Mouse (Mus musculus) myocyte (in vitro differentiated cells): ENCODE measurements around the gene Nol3. TPM values are rescaled to one million over a fixed set of nuclear protein-coding genes. Genes with fewer than 3 reads are reported as not detected.
"Not testable (repeated sequence)": the region's sequence is repeated elsewhere in the genome, so short reads cannot be mapped to it uniquely, and the experiment has no call there.

Source experiments
- H3K27me3 ChIP-seq: one replicate; pipeline ENCODE4 v1.6.1; 2011; ENCODE audit not compliant: control insufficient read depth, insufficient read depth, insufficient read length
- H3K36me3 ChIP-seq: one replicate; pipeline ENCODE4 v1.6.1; 2011; ENCODE audit not compliant: control insufficient read depth, insufficient read depth
- H3K4me2 ChIP-seq: one replicate; pipeline ENCODE4 v1.6.1; 2011; ENCODE audit warnings: low read depth, control low read depth
- H3K4me3 ChIP-seq: one replicate; pipeline ENCODE4 v1.5.1; 2011; ENCODE audit warnings: mild to moderate bottlenecking, control low read depth, moderate library complexity
- H3K79me2 ChIP-seq: one replicate; pipeline ENCODE4 v1.6.1; 2011; ENCODE audit not compliant: control insufficient read depth, insufficient read depth
- H3ac ChIP-seq: one replicate; pipeline ENCODE4 v1.6.1; 2011; ENCODE audit not compliant: control insufficient read depth, insufficient read length
- CEBPB ChIP-seq: IDR thresholded peaks from 2 replicates; pipeline ENCODE4 v1.6.1; 2011; ENCODE audit warnings: mild to moderate bottlenecking, moderate library complexity; ENCODE audit not compliant: poor library complexity, insufficient read depth, severe bottlenecking
- E2F4 ChIP-seq: IDR thresholded peaks from one replicate; pipeline ENCODE4 v1.6.1; 2011; ENCODE audit warnings: mild to moderate bottlenecking, control low read depth, moderate library complexity; ENCODE audit not compliant: insufficient read depth
- MAX ChIP-seq: IDR thresholded peaks from one replicate; pipeline ENCODE4 v1.6.1; 2011; ENCODE audit warnings: low read depth, mild to moderate bottlenecking, control low read depth
- MYOD1 ChIP-seq, 3 experiments: IDR thresholded peaks; one replicate each; pipeline ENCODE4 v1.6.1; 2011; ENCODE audit warnings: control low read depth in 2 of 3, low read depth in 2 of 3, mild to moderate bottlenecking in 2 of 3, moderate library complexity in 1 of 3; ENCODE audit not compliant: insufficient read length in 2 of 3, control insufficient read depth in 1 of 3
- MYOG ChIP-seq, 3 experiments: IDR thresholded peaks; one replicate each; pipeline ENCODE4 v1.6.1; 2011; ENCODE audit warnings: control low read depth in 2 of 3, low read depth in 2 of 3, mild to moderate bottlenecking in 2 of 3; ENCODE audit not compliant: insufficient read length in 2 of 3, control insufficient read depth in 1 of 3, insufficient read depth in 1 of 3
- POLR2A ChIP-seq: IDR thresholded peaks from one replicate; pipeline ENCODE4 v1.6.1; 2011; ENCODE audit warnings: low read depth, mild to moderate bottlenecking, control low read depth, moderate library complexity; ENCODE audit not compliant: insufficient read length
- POLR2AphosphoS2 ChIP-seq: IDR thresholded peaks from one replicate; pipeline ENCODE4 v1.6.1; 2011; ENCODE audit warnings: low read depth, control low read depth; ENCODE audit not compliant: insufficient read length
- REST ChIP-seq: IDR thresholded peaks from one replicate; pipeline ENCODE4 v1.6.1; 2011; ENCODE audit warnings: mild to moderate bottlenecking, control low read depth, moderate library complexity; ENCODE audit not compliant: insufficient read depth, insufficient read length
- SRF ChIP-seq: IDR thresholded peaks from one replicate; pipeline ENCODE4 v1.6.1; 2011; ENCODE audit warnings: low read depth; ENCODE audit not compliant: control insufficient read depth, insufficient read length
- TCF12 ChIP-seq: IDR thresholded peaks from one replicate; pipeline ENCODE4 v1.6.1; 2011; ENCODE audit warnings: mild to moderate bottlenecking, control low read depth; ENCODE audit not compliant: poor library complexity, insufficient read depth, severe bottlenecking
- TCF3 ChIP-seq: IDR thresholded peaks from one replicate; pipeline ENCODE4 v1.6.1; 2011; ENCODE audit warnings: low read depth, control low read depth; ENCODE audit not compliant: insufficient read length
- USF1 ChIP-seq: IDR thresholded peaks from one replicate; pipeline ENCODE4 v1.6.1; 2011; ENCODE audit warnings: low read depth, mild to moderate bottlenecking, control low read depth, moderate library complexity
- polyA plus RNA-seq: library from polyadenylated mRNA; unstranded; fragments of >200 nt; fragmentation: generic; extraction: Trizol; gene quantifications from one replicate; pipeline ENCODE4 v1.2.1, GENCODE M21; 2012; ENCODE audit warnings: missing spikeins

Gene Nol3
- polyA plus RNA-seq, 1 experiment = 23.2 TPM

DNA sequence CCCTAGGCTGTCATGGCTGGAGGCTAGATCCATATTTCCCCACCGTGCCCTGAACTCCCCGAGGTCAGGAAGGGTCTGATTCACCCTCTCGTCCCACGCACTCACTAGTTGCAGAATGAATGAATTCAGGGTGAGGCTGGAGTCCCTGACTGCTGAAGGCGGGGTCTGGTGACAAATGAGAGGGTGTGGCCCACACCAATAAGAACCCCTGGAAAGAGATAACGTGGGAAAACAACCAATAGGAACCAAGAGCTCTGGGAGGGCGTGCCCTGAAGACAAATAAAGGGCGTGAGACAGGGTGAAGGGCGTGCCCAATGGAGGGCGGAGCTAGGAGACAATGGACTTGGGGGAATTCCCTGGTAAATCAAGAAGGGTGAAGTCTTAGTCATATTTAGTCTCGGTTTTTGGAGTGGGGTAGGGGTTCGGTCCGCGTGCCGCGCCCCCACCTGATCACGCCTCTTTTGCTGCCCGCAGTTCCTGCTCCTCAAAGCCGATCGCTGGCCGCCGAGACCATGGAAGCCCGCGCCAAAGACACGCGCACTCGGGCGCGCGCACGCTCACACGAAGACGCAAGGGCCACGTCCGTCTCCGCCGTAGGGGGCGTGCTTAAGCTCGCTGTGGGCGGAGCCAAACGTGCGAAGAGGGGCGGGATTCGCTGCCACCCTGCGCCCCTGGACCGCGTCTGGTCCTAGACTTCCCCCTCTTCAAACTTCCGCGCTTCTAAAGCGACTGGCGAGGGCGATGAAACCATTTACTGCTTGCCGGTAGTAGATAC is 13.2 kb downstream of the Nol3 start:
- Histone ChIP-seq H3K4me3 (peak overlapping the region; percentile 35), H3ac (peak overlapping the region; percentile 2), H3K79me2 (peaks cover 23% of the 10 kb centered on the region), H3K27me3 (no peaks in the 10 kb centered on the region), H3K4me2 (peak overlapping the region; percentile 93), H3K36me3 (no peaks in the 10 kb centered on the region)
- TF ChIP-seq SRF (peak; percentile 36), POLR2AphosphoS2 (peak; percentile 71), POLR2A (peak; percentile 84), E2F4 (no peak), TCF12 (no peak), TCF3 (no peak), MYOG (IDR thresholded peaks at IDR 0.05; ENCODE audit: control insufficient read depth in 1 of 3, insufficient read depth in 1 of 3, insufficient read length in 2 of 3, low read depth in 2 of 3) (peak in 1 of 3 experiments; percentile 18)

DNA sequence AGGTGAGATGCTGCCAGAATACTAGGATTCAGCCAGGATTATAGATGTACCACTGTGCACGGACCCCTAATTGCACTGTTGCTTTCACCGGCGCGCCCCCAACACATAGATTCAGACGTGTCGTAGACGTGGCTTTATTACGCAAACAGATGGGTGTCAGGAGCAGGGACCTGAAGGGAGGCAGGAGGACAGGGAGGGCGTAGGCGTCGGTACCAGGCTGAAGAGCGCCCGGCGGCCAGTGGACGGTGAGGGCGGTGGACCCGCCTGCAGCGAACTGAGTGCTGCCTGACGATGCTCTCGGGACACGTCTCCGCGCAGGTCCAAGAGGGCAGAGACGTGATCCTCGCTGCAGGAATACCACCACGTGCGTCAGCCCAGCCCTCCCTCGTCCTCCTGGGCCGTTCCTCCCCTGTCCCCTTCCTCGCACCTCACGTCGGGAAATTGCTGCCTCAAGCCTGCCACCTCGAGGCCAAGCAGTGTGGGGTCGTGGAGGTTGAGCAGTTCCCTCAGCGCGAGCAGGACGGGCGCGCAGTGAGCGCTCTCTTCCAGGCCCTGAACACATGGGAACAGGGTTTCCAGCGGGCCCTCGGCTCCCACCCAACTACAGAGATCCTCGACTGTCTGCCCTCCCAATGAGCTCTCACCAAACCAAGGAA is 14.0 kb downstream of the Nol3 start, which contains the start of gene 4931428F04Rik:
TSS of gene 4931428F04Rik (minus strand) at position 60 of the 656 bp plus-strand sequence.
- TF ChIP-seq USF1 (no peak), E2F4 (no peak), POLR2A (no peak), CEBPB (no peak), SRF (no peak), TCF12 (no peak), POLR2AphosphoS2 (peak; percentile 65), MAX (no peak), MYOD1 (IDR thresholded peaks at IDR 0.05; ENCODE audit: control insufficient read depth in 1 of 3, insufficient read length in 2 of 3, low read depth in 2 of 3) (no peak), REST (peak; percentile 63)
- no peaks in the 10 kb centered on the region for H3K27me3 ChIP-seq
- H3K4me3 ChIP-seq = peak within 1 kb of the TSS; percentile 35
- peak within 1 kb of the TSS; percentile 93 for H3K4me2 ChIP-seq
- H3K79me2 ChIP-seq = peaks cover 23% of the 10 kb centered on the region
- H3ac ChIP-seq = peak within 1 kb of the TSS; percentile 2
- no peaks in the 10 kb centered on the region for H3K36me3 ChIP-seq

DNA sequence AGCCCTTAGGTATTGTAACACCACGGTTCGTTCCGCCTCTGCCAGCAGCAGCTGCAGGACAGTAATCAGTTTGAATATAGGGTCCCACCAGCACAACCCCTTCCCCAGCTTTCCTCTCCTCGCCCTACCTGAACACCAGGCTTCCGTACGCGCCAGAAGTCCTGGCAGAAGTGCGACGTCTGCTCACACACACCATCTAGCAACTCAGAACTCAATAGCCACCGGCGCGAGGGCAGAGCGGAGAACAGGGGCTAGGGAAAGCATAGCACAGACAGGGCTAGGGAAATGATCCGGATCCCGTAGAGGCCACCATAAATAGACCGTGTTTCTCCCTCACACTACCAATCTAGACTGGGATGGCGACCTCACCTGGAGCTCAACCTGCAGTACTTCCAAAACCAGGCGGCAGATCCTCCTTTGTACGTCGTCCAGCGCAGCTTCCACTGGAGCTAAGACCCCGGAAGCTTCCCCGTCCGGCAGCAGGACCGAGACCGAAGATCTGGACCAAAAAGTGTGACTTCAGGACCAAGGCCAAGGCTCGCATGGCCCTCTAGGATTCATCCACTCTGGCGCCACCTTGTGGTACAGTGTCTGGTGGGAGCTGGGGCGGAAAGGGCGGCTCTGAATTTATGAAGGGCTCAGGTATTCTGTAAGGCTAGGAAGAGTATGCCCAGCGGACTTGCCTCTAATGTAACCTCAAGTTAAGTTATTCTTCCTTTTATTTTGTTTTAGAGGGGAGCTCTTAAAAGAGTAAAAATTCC is 14.8 kb downstream of the Nol3 start:
- Histone ChIP-seq H3K79me2 (peaks cover 23% of the 10 kb centered on the region), H3K4me2 (peak overlapping the region; percentile 93), H3K27me3 (no peaks in the 10 kb centered on the region), H3K4me3 (peak overlapping the region; percentile 35), H3K36me3 (no peaks in the 10 kb centered on the region), H3ac (no peak overlapping the region)
- TF ChIP-seq TCF3 = no peak
- no peak for TF ChIP-seq CEBPB
- TF ChIP-seq SRF = no peak
- TF ChIP-seq REST = peak; percentile 95
- TF ChIP-seq USF1 = no peak

DNA sequence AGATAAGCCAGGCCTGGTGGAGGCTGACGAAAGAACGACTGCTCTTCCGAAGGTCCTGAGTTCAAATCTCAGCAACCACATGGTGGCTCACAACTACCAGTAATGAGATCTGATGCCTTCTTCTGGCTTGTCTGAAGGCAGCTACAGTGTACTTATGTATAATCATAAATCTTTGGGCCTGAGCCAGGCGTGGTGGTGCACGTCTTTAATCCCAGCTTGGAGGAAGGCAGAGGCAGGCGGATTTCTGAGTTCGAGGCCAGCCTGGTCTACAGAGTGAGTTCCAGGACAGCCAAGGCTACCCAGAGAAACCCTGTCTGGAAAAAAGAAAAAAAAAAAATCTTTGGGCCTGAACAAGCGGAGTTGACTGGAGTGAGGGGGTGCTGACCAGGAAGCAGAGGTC is 15.4 kb downstream of the Nol3 start:
- not testable (repeated sequence) for H3K4me3 ChIP-seq, H3K4me2 ChIP-seq, H3K27me3 ChIP-seq, H3ac ChIP-seq, H3K36me3 ChIP-seq
- H3K79me2 ChIP-seq = peaks cover 18% of the 10 kb centered on the region

DNA sequence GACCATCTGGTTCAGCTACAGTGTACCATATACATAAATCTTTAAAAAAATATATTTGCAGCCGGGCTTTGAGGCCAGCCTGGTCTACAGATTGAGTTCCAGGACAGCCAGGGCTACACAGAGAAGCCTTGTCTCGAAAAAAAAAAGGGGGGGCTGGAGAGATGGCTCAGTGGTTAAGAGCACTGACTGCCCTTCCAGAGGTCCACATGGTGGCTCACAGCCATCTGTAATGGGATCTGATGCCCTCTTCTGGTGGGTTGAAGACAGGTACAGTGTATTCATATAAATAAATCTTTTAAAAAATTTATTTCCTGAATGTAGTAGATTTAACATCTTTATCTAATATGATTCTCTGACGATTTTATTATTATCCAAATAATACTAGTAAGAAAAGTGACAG is 15.9 kb downstream of the Nol3 start:
- not testable (repeated sequence) for H3K4me2 ChIP-seq, H3K4me3 ChIP-seq, H3ac ChIP-seq, H3K27me3 ChIP-seq, H3K36me3 ChIP-seq
- peaks cover 14% of the 10 kb centered on the region for H3K79me2 ChIP-seq
